Mouse (Mus musculus): ENCODE measurements around the gene Ist1. TPM values are rescaled to one million over a fixed set of nuclear protein-coding genes. Genes with fewer than 3 reads are reported as not detected.

The Ist1 gene
- polyA plus RNA-seq, 1 experiment from 2014 or later = 36.1 TPM

DNA sequence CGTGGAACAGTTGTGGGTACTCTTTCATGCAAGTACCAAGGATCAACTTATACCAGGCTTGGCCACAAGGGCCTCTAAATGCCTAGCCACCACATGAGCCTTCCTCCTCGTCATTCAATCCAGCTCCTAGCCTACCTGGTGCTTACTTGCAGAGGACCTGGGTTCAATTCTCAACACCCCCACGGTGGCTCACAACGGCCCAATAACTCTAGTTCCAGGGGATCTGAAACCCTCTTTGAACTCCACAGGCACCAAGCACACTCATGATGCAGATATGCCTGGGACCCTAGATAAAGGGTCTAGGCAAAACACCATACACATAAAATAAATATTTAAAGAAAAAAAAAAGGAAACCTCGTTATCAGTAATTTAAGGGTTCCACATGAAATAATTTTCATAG, 1.3 kb downstream of the Ist1 start:
- Histone ChIP-seq H3K27me3 (ENCODE audit: insufficient read depth, low read length) (no peaks in the 10 kb centered on the region), H3K4me2 (ENCODE audit: low read depth, low read length) (peak overlapping the region; percentile 82), H3K9me3 (ENCODE audit: low read length) (no peaks in the 10 kb centered on the region), H3K36me3 (replicated peaks; ENCODE audit: insufficient read depth, low read length) (no peaks in the 10 kb centered on the region), H3K4me3 (ENCODE audit: low read depth, low read length) (peak overlapping the region; percentile 84), H3K4me1 (ENCODE audit: insufficient read depth) (peaks cover 27% of the 10 kb centered on the region), H3K9ac (replicated peaks) (peak overlapping the region; percentile 86), H3K27ac (ENCODE audit: low read depth) (0 out of 2 replicates have a peak overlapping the region, but pooled peaks have one; percentile 4)
- peak; percentile 31; the same call in 1 of the 2 replicates for TF ChIP-seq CTCF (IDR thresholded peaks at IDR 0.05; ENCODE audit: low read depth)
- no peak for TF ChIP-seq EP300 (IDR thresholded peaks at IDR 0.05; ENCODE audit: low read depth)
- WGBS (ENCODE audit: insufficient replicate concordance) = 39% methylated on average over 5 of the region's 5 CpGs
- ATAC-seq = no peak
- DNase-seq = peak; percentile 27

DNA sequence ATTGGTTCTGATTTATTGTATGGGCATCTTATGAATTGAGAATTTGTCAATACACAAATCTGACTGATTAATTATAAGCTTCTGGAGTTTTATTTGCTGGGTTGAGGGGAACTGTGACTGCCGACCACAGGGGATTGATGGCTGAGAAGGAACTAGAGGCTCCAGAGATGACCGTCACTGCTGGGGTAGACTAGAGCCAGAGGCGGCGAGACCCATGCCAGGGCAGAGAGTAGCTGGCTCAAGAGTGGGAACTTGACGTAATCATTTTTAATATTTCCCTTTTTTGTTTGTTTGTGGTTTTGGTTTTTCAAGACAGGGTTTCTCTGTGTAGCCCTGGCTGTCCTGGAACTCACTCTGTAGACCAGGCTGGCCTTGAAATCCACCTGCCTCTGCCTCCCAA, 5.8 kb downstream of the Ist1 start:
- 62% methylated on average over 5 of the region's 5 CpGs for WGBS (ENCODE audit: insufficient replicate concordance)
- H3K4me2 ChIP-seq (ENCODE audit: low read depth, low read length) = no peak overlapping the region
- no peaks in the 10 kb centered on the region for H3K27me3 ChIP-seq (ENCODE audit: insufficient read depth, low read length)
- DNase-seq (no peak), ATAC-seq (peak; percentile 11; the same call in 1 of the 2 replicates)
- peaks cover 23% of the 10 kb centered on the region for H3K4me1 ChIP-seq (ENCODE audit: insufficient read depth)
- H3K27ac ChIP-seq (ENCODE audit: low read depth) = no peak overlapping the region
- TF ChIP-seq EP300 (IDR thresholded peaks at IDR 0.05; ENCODE audit: low read depth) (no peak), CTCF (IDR thresholded peaks at IDR 0.05; ENCODE audit: low read depth) (no peak)
- H3K9me3 ChIP-seq (ENCODE audit: low read length) = no peaks in the 10 kb centered on the region
- no peak overlapping the region for H3K4me3 ChIP-seq (ENCODE audit: low read depth, low read length)
- peaks cover 19% of the 10 kb centered on the region for H3K36me3 ChIP-seq (replicated peaks; ENCODE audit: insufficient read depth, low read length)
- H3K9ac ChIP-seq (replicated peaks) = no peak overlapping the region

DNA sequence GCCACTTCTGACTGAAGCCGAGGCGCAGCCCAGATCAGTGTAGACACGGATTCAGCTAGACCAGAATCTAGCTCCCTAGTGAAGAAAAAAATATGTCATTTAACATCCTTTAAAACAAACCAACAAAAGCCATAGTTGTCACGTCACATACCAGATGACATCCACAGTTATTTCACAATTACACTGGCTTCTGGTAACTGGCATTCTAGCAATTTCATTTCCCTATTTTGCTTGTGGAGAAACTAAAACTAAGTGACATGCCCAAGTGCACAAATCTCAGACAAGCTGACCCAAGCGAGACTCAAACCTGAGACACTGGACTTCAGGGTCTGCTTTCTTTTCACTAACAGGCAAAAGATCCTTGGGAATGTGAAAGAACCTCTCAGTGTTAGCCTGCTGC, 10.9 kb downstream of the Ist1 start:
- peak overlapping the region; percentile 29; the same call in 1 of the 2 replicates for H3K27ac ChIP-seq (ENCODE audit: low read depth)
- no peak for TF ChIP-seq CTCF (IDR thresholded peaks at IDR 0.05; ENCODE audit: low read depth)
- TF ChIP-seq EP300 (IDR thresholded peaks at IDR 0.05; ENCODE audit: low read depth) = no peak
- WGBS (ENCODE audit: insufficient replicate concordance) = 80% methylated on average over 5 of the region's 5 CpGs

DNA sequence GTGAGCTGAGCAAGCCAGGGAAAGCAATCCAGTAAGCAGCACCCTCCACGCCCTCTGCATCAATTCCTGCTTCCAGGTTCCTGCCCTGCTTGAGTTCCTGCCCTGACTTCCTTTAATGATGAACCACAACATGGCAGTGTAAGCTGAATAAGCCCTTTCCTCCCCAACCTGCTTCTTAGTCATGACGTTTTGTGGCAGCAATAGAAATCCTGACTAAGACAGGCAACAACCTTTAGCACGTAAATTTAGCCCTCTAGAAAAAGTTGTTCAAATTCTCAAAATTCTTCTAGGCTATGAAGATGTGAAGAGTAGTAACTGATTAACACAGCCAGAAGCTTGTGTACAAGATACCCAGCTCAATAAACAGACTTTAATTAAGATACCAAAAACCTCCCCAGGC, 11.5 kb downstream of the Ist1 start:
- 75% methylated on average over 3 of the region's 3 CpGs for WGBS (ENCODE audit: insufficient replicate concordance)
- Histone ChIP-seq H3K4me1 (ENCODE audit: insufficient read depth) (no peaks in the 10 kb centered on the region; the same call in 1 of the 2 replicates), H3K27me3 (ENCODE audit: insufficient read depth, low read length) (no peaks in the 10 kb centered on the region), H3K36me3 (replicated peaks; ENCODE audit: insufficient read depth, low read length) (peaks cover 68% of the 10 kb centered on the region), H3K4me3 (ENCODE audit: low read depth, low read length) (no peak overlapping the region), H3K9ac (replicated peaks) (no peak overlapping the region), H3K9me3 (ENCODE audit: low read length) (no peaks in the 10 kb centered on the region), H3K27ac (ENCODE audit: low read depth) (no peak overlapping the region), H3K4me2 (ENCODE audit: low read depth, low read length) (no peak overlapping the region)
- ATAC-seq (no peak), DNase-seq (no peak)
- TF ChIP-seq EP300 (IDR thresholded peaks at IDR 0.05; ENCODE audit: low read depth) = no peak
- no peak for TF ChIP-seq CTCF (IDR thresholded peaks at IDR 0.05; ENCODE audit: low read depth)

More for the DNA sequence above, 10.9 kb downstream of the Ist1 start:
- no peak overlapping the region for H3K4me2 ChIP-seq (ENCODE audit: low read depth, low read length)
- no peak for ATAC-seq
- H3K9me3 ChIP-seq (ENCODE audit: low read length) = no peaks in the 10 kb centered on the region
- peaks cover 63% of the 10 kb centered on the region for H3K36me3 ChIP-seq (replicated peaks; ENCODE audit: insufficient read depth, low read length)
- no peaks in the 10 kb centered on the region; the same call in 1 of the 2 replicates for H3K4me1 ChIP-seq (ENCODE audit: insufficient read depth)
- H3K9ac ChIP-seq (replicated peaks) = no peak overlapping the region
- H3K4me3 ChIP-seq (ENCODE audit: low read depth, low read length) = no peak overlapping the region
- H3K27me3 ChIP-seq (ENCODE audit: insufficient read depth, low read length) = no peaks in the 10 kb centered on the region
- no peak for DNase-seq

DNA sequence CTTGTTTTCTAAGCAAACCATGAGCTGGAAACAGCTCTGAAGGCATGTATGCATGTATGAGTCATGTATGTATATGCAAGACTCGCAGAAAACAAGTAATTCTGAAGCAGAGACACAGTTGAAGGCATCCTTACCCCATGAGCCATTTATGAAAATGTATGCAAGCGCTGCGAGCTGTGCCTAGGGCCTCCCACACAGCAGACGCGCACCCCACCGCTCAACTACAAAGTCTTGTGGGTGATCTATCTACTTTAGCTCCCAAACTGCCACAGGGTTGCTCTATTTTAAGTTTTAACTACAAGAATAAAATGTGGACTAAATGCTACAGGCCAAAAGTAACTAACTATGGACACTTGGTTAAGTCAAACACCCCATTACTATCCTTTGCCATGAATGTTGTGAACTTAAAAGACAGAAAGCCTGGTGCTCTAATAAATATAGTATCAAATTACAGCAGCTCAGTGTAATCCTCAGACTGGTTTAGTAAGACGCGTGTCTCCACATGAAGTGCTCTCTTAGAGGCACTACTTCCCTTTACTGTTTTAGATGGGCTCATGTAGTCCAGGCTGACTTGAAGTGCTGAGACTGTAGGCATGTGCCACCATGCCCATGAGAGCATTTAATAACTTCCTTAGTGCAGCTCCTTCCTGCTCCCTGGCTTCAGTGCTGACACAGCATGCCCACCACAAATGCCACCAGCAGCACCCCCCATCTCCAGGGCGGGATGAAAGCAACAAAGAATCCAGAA, 17.0 kb downstream of the Ist1 start:
- no peak overlapping the region for H3K27ac ChIP-seq (ENCODE audit: low read depth)
- ATAC-seq (no peak), DNase-seq (no peak)
- peaks cover 81% of the 10 kb centered on the region for H3K36me3 ChIP-seq (replicated peaks; ENCODE audit: insufficient read depth, low read length)
- WGBS (ENCODE audit: insufficient replicate concordance) = 93% methylated on average over 9 of the region's 9 CpGs
- H3K9ac ChIP-seq (replicated peaks) = no peak overlapping the region
- no peak overlapping the region for H3K4me3 ChIP-seq (ENCODE audit: low read depth, low read length)
- no peaks in the 10 kb centered on the region for H3K27me3 ChIP-seq (ENCODE audit: insufficient read depth, low read length)
- no peak overlapping the region for H3K4me2 ChIP-seq (ENCODE audit: low read depth, low read length)
- no peaks in the 10 kb centered on the region for H3K4me1 ChIP-seq (ENCODE audit: insufficient read depth)
- no peaks in the 10 kb centered on the region for H3K9me3 ChIP-seq (ENCODE audit: low read length)
- no peak for TF ChIP-seq EP300 (IDR thresholded peaks at IDR 0.05; ENCODE audit: low read depth)
- TF ChIP-seq CTCF (IDR thresholded peaks at IDR 0.05; ENCODE audit: low read depth) = no peak

DNA sequence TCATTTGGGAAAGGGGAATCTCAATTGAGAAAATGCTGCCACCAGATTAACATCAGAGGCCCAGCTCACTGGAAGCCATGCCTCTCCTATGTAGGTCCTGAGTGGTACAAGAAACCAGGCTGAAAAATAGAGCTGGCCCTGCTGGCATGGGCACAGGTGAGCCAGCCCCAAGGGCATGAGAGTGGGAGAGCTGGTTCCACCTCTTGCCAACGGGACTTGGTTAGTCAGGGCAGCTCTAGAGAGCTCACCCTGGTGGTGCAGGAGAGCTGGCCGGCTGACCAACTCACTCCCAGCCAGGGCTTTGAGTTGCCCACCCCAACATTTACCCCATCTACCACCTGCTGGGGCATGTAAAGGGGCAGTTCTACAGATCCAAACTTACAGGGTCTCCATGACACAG, 19.5 kb downstream of the Ist1 start:
- no peaks in the 10 kb centered on the region for H3K27me3 ChIP-seq (ENCODE audit: insufficient read depth, low read length)
- no peak for TF ChIP-seq EP300 (IDR thresholded peaks at IDR 0.05; ENCODE audit: low read depth)
- H3K9me3 ChIP-seq (ENCODE audit: low read length) = no peaks in the 10 kb centered on the region
- H3K9ac ChIP-seq (replicated peaks) = no peak overlapping the region
- DNase-seq (no peak), ATAC-seq (no peak)
- H3K4me2 ChIP-seq (ENCODE audit: low read depth, low read length) = no peak overlapping the region
- H3K27ac ChIP-seq (ENCODE audit: low read depth) = no peak overlapping the region
- H3K4me3 ChIP-seq (ENCODE audit: low read depth, low read length) = no peak overlapping the region
- 83% methylated on average over 2 of the region's 2 CpGs for WGBS (ENCODE audit: insufficient replicate concordance)
- peaks cover 73% of the 10 kb centered on the region for H3K36me3 ChIP-seq (replicated peaks; ENCODE audit: insufficient read depth, low read length)
- no peaks in the 10 kb centered on the region for H3K4me1 ChIP-seq (ENCODE audit: insufficient read depth)

Data from liver, postnatal 0 days (tissue).